Mouse (Mus musculus): Measurements from ENCODE around the gene Myo5c.

GRCm38 (mm10) chr9:75303701-75304261 is 72.0 kb downstream of the Myo5c start:
- TF ChIP-seq CTCF (IDR thresholded peaks at IDR 0.05; ENCODE audit: extremely low read depth, insufficient read depth, low read length) (no peak), POLR2A (IDR thresholded peaks at IDR 0.05; ENCODE audit: extremely low read depth, insufficient read depth, low read length) (no peak)

Data from cortical plate, adult 2 months (tissue).